Mouse (Mus musculus) liver, postnatal 0 days (tissue): ENCODE measurements around the gene Ect2.

Source experiments
- CTCF ChIP-seq: sonication (generic); IDR thresholded peaks from 2 replicates; pipeline ENCODE4 v1.5.1; 2016; ENCODE audit warnings: antibody characterized with exemption, low read depth
- EP300 ChIP-seq: IDR thresholded peaks from 2 replicates; pipeline ENCODE4 v1.6.1; 2016; ENCODE audit warnings: antibody characterized with exemption, low read depth, mild to moderate bottlenecking

- TF ChIP-seq EP300 (no peak), CTCF (no peak)
These were observed 30.0 kb upstream of the Ect2 start for GRCm38 (mm10) chr3:27183601-27184175.
